Mouse (Mus musculus) G1E (cell line): ENCODE data around the gene Gm13119. TPM values are rescaled to one million over a fixed set of nuclear protein-coding genes. Genes with fewer than 3 reads are reported as not detected.

ENCODE experiments used
- ATAC-seq: 2 replicates; pipeline ENCODE4 v1.8.0; 2016; ENCODE audit warnings: mild to moderate bottlenecking; ENCODE audit not compliant: insufficient number of reproducible peaks, poor library complexity, low FRiP score, severe bottlenecking; ENCODE audit errors: extremely low read depth
- DNase-seq: peaks from one replicate; pipeline ENCODE4 v3.0.0; 2012; ENCODE audit warnings: low spot score
- H3K27me3 ChIP-seq: 2 replicates; pipeline ENCODE4 v1.6.1; 2012; ENCODE audit warnings: mild to moderate bottlenecking, low read length, inconsistent platforms; ENCODE audit not compliant: insufficient read depth
- H3K36me3 ChIP-seq: replicated peaks from 2 replicates; pipeline ENCODE3; 2012; ENCODE audit warnings: mild to moderate bottlenecking, inconsistent platforms
- H3K4me1 ChIP-seq: 2 replicates; pipeline ENCODE4 v1.6.1; 2012; ENCODE audit warnings: low read depth, low read length, inconsistent platforms, mixed read lengths; ENCODE audit not compliant: insufficient read depth
- H3K4me3 ChIP-seq: 2 replicates; pipeline ENCODE4 v1.5.1; 2012; ENCODE audit warnings: low read depth, mild to moderate bottlenecking, inconsistent platforms, low read length, moderate library complexity, mixed read lengths
- H3K9me3 ChIP-seq: replicated peaks from 2 replicates; pipeline ENCODE4 v1.6.1; 2012; ENCODE audit warnings: inconsistent platforms
- CTCF ChIP-seq: IDR thresholded peaks from 2 replicates; pipeline ENCODE4 v1.5.1; 2012; ENCODE audit warnings: low read depth, low read length, inconsistent platforms, mixed read lengths
- GATA1 ChIP-seq: IDR thresholded peaks from 2 replicates; pipeline ENCODE4 v1.6.1; 2012; ENCODE audit warnings: borderline replicate concordance, low read length, inconsistent platforms, mixed read lengths
- GATA2 ChIP-seq: IDR thresholded peaks from 2 replicates; pipeline ENCODE4 v1.6.1; 2012; ENCODE audit warnings: low read depth, low read length, inconsistent platforms, borderline replicate concordance
- POLR2AphosphoS5 ChIP-seq: IDR thresholded peaks from 2 replicates; pipeline ENCODE4 v1.6.1; 2012; ENCODE audit warnings: low read depth, low read length, inconsistent platforms; ENCODE audit not compliant: insufficient replicate concordance
- TAL1 ChIP-seq: conservative IDR thresholded peaks from 2 replicates; pipeline ENCODE4 v1.6.1; 2012; ENCODE audit warnings: low read depth, low read length, inconsistent platforms, mixed read lengths
- polyA plus RNA-seq: library from polyadenylated mRNA; stranded (reverse); fragments of >175 nt; gene quantifications from 2 replicates; pipeline ENCODE4 v1.2.3, GENCODE M21; 2012
- total RNA-seq, 2 experiments: library from RNA; stranded (forward) in 1 of 2; stranded (reverse) in 1 of 2; fragments of 200-1000 nt in 1 of 2; fragments of >200 nt in 1 of 2; fragmentation: Nextera tagmentation in 1 of 2; gene quantifications; 2 replicates each; pipeline ENCODE4 v1.2.3; 2014 to 2017

Gm13119 gene
- total and polyA plus RNA-seq, 3 experiments: not detected

DNA sequence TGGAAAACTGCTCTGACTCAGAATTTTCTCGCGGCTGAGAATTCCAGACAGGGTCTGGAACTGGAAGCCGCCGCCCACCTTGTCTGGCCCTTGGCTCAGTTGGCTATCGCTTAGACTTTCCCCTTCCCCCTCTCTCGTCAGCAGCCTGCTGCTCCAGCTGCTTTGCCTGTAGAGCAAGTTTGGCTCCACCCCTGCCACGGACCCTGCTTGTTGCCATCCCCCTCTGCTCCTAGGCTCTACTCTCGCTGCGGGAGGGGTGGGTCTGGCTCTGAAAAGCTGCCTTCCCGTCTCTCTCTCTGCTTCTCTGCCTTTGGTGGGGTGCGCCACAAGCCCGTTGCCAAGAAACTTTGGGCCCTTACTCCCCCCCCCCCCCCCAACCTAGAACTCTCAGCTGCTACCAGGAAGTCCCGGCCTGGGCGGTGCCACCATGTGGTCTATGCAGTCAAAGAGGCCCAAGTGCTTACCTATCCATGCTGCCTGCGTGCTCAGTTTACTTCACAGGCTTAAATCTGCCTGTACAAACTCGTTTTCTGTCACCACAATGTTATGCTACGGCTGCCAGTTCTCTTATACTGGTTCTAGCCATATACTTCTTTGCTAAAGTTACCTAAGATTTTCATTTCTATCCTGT is 46.8 kb downstream of the Gm13119 start:
- Histone ChIP-seq H3K4me1 (no peaks in the 10 kb centered on the region), H3K9me3 (peaks cover 33% of the 10 kb centered on the region), H3K36me3 (no peaks in the 10 kb centered on the region), H3K27me3 (no peaks in the 10 kb centered on the region), H3K4me3 (no peak overlapping the region)
- ATAC-seq: no peak
- TF ChIP-seq CTCF (no peak), GATA1 (no peak), GATA2 (no peak), TAL1 (no peak), POLR2AphosphoS5 (no peak)
- no peak for DNase-seq

- no peak overlapping the region for H3K4me3 ChIP-seq
- no peaks in the 10 kb centered on the region for H3K36me3 ChIP-seq
- peaks cover 34% of the 10 kb centered on the region for H3K9me3 ChIP-seq
- H3K27me3 ChIP-seq: no peaks in the 10 kb centered on the region
- TF ChIP-seq GATA2: no peak
- TF ChIP-seq TAL1: no peak
- no peak for TF ChIP-seq GATA1
- TF ChIP-seq POLR2AphosphoS5: no peak
- TF ChIP-seq CTCF: no peak
- H3K4me1 ChIP-seq: no peaks in the 10 kb centered on the region
- no peak for DNase-seq
- ATAC-seq: no peak
Observed at GRCm38 (mm10) chr4:144406261-144406660, 48.5 kb downstream of the Gm13119 start.

- TF ChIP-seq GATA2 (no peak), CTCF (no peak), TAL1 (no peak), GATA1 (no peak), POLR2AphosphoS5 (no peak)
- Histone ChIP-seq H3K27me3 (no peaks in the 10 kb centered on the region), H3K9me3 (peaks cover 30% of the 10 kb centered on the region), H3K36me3 (no peaks in the 10 kb centered on the region), H3K4me1 (no peaks in the 10 kb centered on the region), H3K4me3 (no peak within 1 kb of the TSS)
- no peak for ATAC-seq
- DNase-seq: no peak
Observed at GRCm38 (mm10) chr4:144408290-144408689, 50.5 kb downstream of the Gm13119 start, which contains the start of gene Pramef12. Pramef12 (minus strand) TSS chr4:144408464.

Other genes starting within 250 kb of the Gm13119 start
- gene Oog3, start 195.3 kb upstream of the Gm13119 start, total RNA-seq (2014; fragmentation: Nextera tagmentation): not detected in 2 replicates
- 0.11 TPM in 1 of 2 replicates, not detected in the other for gene Oog3, start 195.3 kb upstream of the Gm13119 start, total RNA-seq (2017)
- gene Oog3, start 195.3 kb upstream of the Gm13119 start, polyA plus RNA-seq: not detected in 2 replicates
- gene Oog2, start 167.2 kb upstream of the Gm13119 start, total RNA-seq (2014; fragmentation: Nextera tagmentation): not detected in 2 replicates
- 0.33 TPM in 1 of 2 replicates, not detected in the other for gene Oog2, start 167.2 kb upstream of the Gm13119 start, total RNA-seq (2017)
- gene Oog2, start 167.2 kb upstream of the Gm13119 start, polyA plus RNA-seq: not detected in 2 replicates
- not detected in 2 replicates for gene C87977, start 144.6 kb upstream of the Gm13119 start, total RNA-seq (2014; fragmentation: Nextera tagmentation)
- 0.05 TPM in 1 of 2 replicates, not detected in the other for gene C87977, start 144.6 kb upstream of the Gm13119 start, total RNA-seq (2017)
- gene C87977, start 144.6 kb upstream of the Gm13119 start, polyA plus RNA-seq: not detected in 2 replicates
- gene Pramel5, start 77.5 kb upstream of the Gm13119 start, total RNA-seq (2014; fragmentation: Nextera tagmentation): not detected in 2 replicates
- 0.29 and 0.38 TPM in 2 replicates for gene Pramel5, start 77.5 kb upstream of the Gm13119 start, total RNA-seq (2017)
- not detected in 2 replicates for gene Pramel5, start 77.5 kb upstream of the Gm13119 start, polyA plus RNA-seq
- gene Gm13128, start 27.7 kb upstream of the Gm13119 start, total RNA-seq (2014; fragmentation: Nextera tagmentation): not detected in 2 replicates
- gene Gm13128, start 27.7 kb upstream of the Gm13119 start, total RNA-seq (2017): 0.06 and 0.16 TPM in 2 replicates
- not detected in 2 replicates for gene Gm13128, start 27.7 kb upstream of the Gm13119 start, polyA plus RNA-seq
- gene Pramef20, start 20.0 kb downstream of the Gm13119 start, total RNA-seq (2014; fragmentation: Nextera tagmentation): not detected in 2 replicates
- not detected in 2 replicates for gene Pramef20, start 20.0 kb downstream of the Gm13119 start, total RNA-seq (2017)
- gene Pramef20, start 20.0 kb downstream of the Gm13119 start, polyA plus RNA-seq: not detected in 2 replicates
- not detected in 2 replicates for gene Pramef12, start 50.5 kb downstream of the Gm13119 start, total RNA-seq (2014; fragmentation: Nextera tagmentation)
- 0.05 TPM in 1 of 2 replicates, not detected in the other for gene Pramef12, start 50.5 kb downstream of the Gm13119 start, total RNA-seq (2017)
- not detected in 2 replicates for gene Pramef12, start 50.5 kb downstream of the Gm13119 start, polyA plus RNA-seq
- gene 1700012P22Rik, start 80.8 kb downstream of the Gm13119 start, total RNA-seq (2014; fragmentation: Nextera tagmentation): not detected in 2 replicates
- gene 1700012P22Rik, start 80.8 kb downstream of the Gm13119 start, total RNA-seq (2017): not detected in 2 replicates
- not detected in 2 replicates for gene 1700012P22Rik, start 80.8 kb downstream of the Gm13119 start, polyA plus RNA-seq
- not detected in 2 replicates for gene Gm9944, start 95.4 kb downstream of the Gm13119 start, total RNA-seq (2014; fragmentation: Nextera tagmentation)
- gene Gm9944, start 95.4 kb downstream of the Gm13119 start, total RNA-seq (2017): not detected in 2 replicates
- not detected in 2 replicates for gene Gm9944, start 95.4 kb downstream of the Gm13119 start, polyA plus RNA-seq
- not detected in 2 replicates for gene Aadacl3, start 105.8 kb downstream of the Gm13119 start, total RNA-seq (2014; fragmentation: Nextera tagmentation)
- gene Aadacl3, start 105.8 kb downstream of the Gm13119 start, total RNA-seq (2017): 0.05 TPM in 1 of 2 replicates, not detected in the other
- not detected in 2 replicates for gene Aadacl3, start 105.8 kb downstream of the Gm13119 start, polyA plus RNA-seq
- gene 9430007A20Rik, start 161.9 kb downstream of the Gm13119 start, total RNA-seq (2014; fragmentation: Nextera tagmentation): not detected in 2 replicates
- gene 9430007A20Rik, start 161.9 kb downstream of the Gm13119 start, total RNA-seq (2017): not detected in 2 replicates
- gene 9430007A20Rik, start 161.9 kb downstream of the Gm13119 start, polyA plus RNA-seq: not detected in 2 replicates
- gene Gm13124, start 207.2 kb downstream of the Gm13119 start, total RNA-seq (2014; fragmentation: Nextera tagmentation): not detected in 2 replicates
- gene Gm13124, start 207.2 kb downstream of the Gm13119 start, total RNA-seq (2017): 0.16 TPM in 1 of 2 replicates, not detected in the other
- not detected in 2 replicates for gene Gm13124, start 207.2 kb downstream of the Gm13119 start, polyA plus RNA-seq